Mouse (Mus musculus) brain, embryonic 14.5 days (tissue): ENCODE measurements around the gene Dab2ip.

ENCODE experiments used
- CTCF ChIP-seq: fragments of 200-500 bp; IDR thresholded peaks from 2 replicates; pipeline ENCODE4 v1.5.1; 2012; ENCODE audit warnings: inconsistent platforms, mild to moderate bottlenecking, moderate library complexity, borderline replicate concordance; ENCODE audit not compliant: insufficient read depth, insufficient read length; ENCODE audit errors: extremely low read depth
- POLR2A ChIP-seq: fragments of 200-500 bp; IDR thresholded peaks from 2 replicates; pipeline ENCODE4 v1.6.1; 2012; ENCODE audit warnings: mild to moderate bottlenecking, inconsistent platforms, borderline replicate concordance; ENCODE audit not compliant: poor library complexity, insufficient read depth, insufficient read length, severe bottlenecking; ENCODE audit errors: extremely low read depth

- TF ChIP-seq POLR2A: no peak
- TF ChIP-seq CTCF: no peak
Observed at GRCm38 (mm10) chr2:35713460-35713859, 155.4 kb downstream of the Dab2ip start.
